Mouse (Mus musculus) CH12.LX (cell line): ENCODE measurements at regions not wholly inside any gene's neighbourhood (a gene's known extent, or its start where the extent isn't known, plus 50 kb on each side); places are given as distances from the start of the nearest gene placed in this dataset.

Experiments
- BHLHE40 ChIP-seq: IDR thresholded peaks from 2 replicates; pipeline ENCODE4 v1.6.1; 2011; ENCODE audit warnings: mild to moderate bottlenecking, low read depth, low read length, improper control_type of control experiment
- CHD2 ChIP-seq: IDR thresholded peaks from 2 replicates; pipeline ENCODE4 v1.6.1; 2011; ENCODE audit warnings: low read length, improper control_type of control experiment
- CTCF ChIP-seq, 2 experiments: IDR thresholded peaks in 1 of 2; conservative IDR thresholded peaks in 1 of 2; 2 replicates each; pipeline ENCODE4 v1.5.1; 2011 to 2012; ENCODE audit warnings: low read depth in 2 of 2, low read length in 2 of 2, improper control_type of control experiment in 1 of 2, inconsistent platforms in 1 of 2, mild to moderate bottlenecking in 1 of 2, moderate library complexity in 1 of 2
- JUN ChIP-seq: IDR thresholded peaks from 2 replicates; pipeline ENCODE4 v1.6.1; 2011; ENCODE audit warnings: low read depth, mild to moderate bottlenecking, low read length, improper control_type of control experiment, moderate library complexity; ENCODE audit not compliant: insufficient read depth
- POLR2A ChIP-seq: IDR thresholded peaks from 2 replicates; pipeline ENCODE4 v1.6.1; 2011; ENCODE audit warnings: low read depth, mild to moderate bottlenecking, improper control_type of control experiment, low read length
- USF1 ChIP-seq: IDR thresholded peaks from 2 replicates; pipeline ENCODE4 v1.6.1; 2014; ENCODE audit warnings: low read depth, mild to moderate bottlenecking, inconsistent platforms, low read length, improper control_type of control experiment

DNA sequence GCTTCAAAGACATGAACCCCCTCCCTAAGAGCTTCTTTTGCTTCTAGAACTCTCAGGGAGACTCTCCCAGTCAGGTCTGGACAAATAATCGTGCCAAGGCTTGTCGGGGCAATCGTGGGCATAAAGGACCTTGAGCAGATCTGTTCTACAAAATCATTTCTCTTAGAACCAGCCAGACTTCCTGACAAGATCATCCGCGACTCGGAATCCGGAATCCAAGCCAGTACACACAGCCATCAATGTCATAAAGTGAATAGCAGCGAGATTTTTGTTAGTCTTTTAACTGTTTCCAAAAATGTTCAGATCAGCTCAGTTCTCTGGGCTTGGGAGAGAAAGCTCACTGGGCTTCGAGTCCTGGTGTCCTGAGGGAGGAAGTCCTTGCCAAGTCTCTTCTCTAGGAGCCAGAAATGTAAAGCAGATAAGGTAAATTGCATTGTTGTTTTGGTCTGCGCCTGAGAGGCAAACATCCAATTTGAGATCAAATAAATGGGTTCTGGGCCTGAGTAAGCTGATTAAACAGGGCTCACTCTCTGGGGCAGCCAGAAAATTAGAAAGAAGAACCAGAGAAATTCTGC, 92.9 kb upstream of the Fam78b start:
- TF ChIP-seq USF1 = no peak
- no peak for TF ChIP-seq CTCF (conservative IDR thresholded peaks at IDR 0.05 in 1 of 2, IDR thresholded peaks at IDR 0.05 in 1 of 2; ENCODE audit: low read depth in 2 of 2, low read length in 2 of 2)
- no peak for TF ChIP-seq BHLHE40
- no peak for TF ChIP-seq JUN
- TF ChIP-seq POLR2A = no peak
- no peak for TF ChIP-seq CHD2
